Mouse (Mus musculus): ENCODE data around the gene Gpr135. TPM values are rescaled to one million over a fixed set of nuclear protein-coding genes. Genes with fewer than 3 reads are reported as not detected.
"Not testable (repeated sequence)": the region's sequence is repeated elsewhere in the genome, so short reads cannot be mapped to it uniquely, and the experiment has no call there.

The Gpr135 gene
- polyA plus RNA-seq, 1 experiment from 2014 or later: 0.68 TPM

DNA sequence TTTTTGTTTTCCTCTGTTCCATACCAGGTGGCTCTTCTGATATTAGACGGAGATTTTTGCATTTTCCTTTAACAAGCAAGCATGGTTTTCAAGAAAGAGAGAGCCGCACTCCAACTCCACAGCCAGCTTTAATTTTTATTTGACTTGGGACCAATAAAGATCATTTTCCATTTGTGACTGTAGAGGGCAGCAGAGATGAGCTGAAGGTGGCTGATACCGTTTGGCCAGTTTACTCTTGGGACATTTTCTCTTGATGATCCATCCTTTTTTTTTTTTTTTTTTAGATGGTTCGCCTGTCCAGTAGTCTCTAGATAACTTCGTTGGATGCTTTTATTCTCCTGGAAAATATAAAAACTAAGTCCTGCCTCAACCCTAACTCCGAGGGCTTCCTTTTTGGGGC, 17.6 kb downstream of the Gpr135 start:
- WGBS: 30% methylated on average over 6 of the region's 6 CpGs
- Histone ChIP-seq H3K27ac (ENCODE audit: low read depth) (no peak overlapping the region), H3K4me1 (ENCODE audit: insufficient read depth) (no peaks in the 10 kb centered on the region), H3K4me2 (no peak overlapping the region), H3K4me3 (ENCODE audit: low read depth, low read length) (no peak overlapping the region), H3K9ac (no peak overlapping the region), H3K27me3 (ENCODE audit: insufficient read depth, low read length) (no peaks in the 10 kb centered on the region), H3K36me3 (ENCODE audit: insufficient read depth) (no peaks in the 10 kb centered on the region), H3K9me3 (ENCODE audit: low read depth, low read length) (peaks cover 5% of the 10 kb centered on the region; the same call in 1 of the 2 replicates)
- TF ChIP-seq CTCF (IDR thresholded peaks at IDR 0.05; ENCODE audit: low read depth): peak; percentile 61
- no peak for ATAC-seq (ENCODE audit: insufficient read depth)
- peak; percentile 78 for DNase-seq

DNA sequence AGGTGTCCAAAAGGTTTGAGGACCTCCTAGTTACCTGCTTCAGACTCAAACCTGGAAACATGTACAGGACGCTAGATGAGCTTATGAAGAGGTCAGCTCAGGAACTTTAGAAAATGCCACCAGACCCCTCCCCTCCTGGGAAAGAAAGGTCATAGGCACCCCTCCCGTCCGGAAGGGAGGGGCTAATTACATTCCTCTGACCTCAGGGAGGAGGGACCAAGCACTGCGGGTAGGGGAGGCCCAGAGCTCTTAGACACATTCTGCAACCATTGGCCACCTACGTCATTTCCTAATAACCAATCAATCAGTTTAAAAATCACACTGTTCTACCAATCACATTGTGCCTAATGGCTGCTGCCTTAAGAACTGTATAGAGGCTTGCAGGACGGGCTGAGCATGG, 18.4 kb downstream of the Gpr135 start:
- 68% methylated on average over 6 of the region's 6 CpGs for WGBS
- no peak overlapping the region for H3K4me2 ChIP-seq
- H3K27ac ChIP-seq (ENCODE audit: low read depth): no peak overlapping the region
- peaks cover 5% of the 10 kb centered on the region; the same call in 1 of the 2 replicates for H3K9me3 ChIP-seq (ENCODE audit: low read depth, low read length)
- no peaks in the 10 kb centered on the region for H3K27me3 ChIP-seq (ENCODE audit: insufficient read depth, low read length)
- no peak overlapping the region for H3K4me3 ChIP-seq (ENCODE audit: low read depth, low read length)
- H3K36me3 ChIP-seq (ENCODE audit: insufficient read depth): no peaks in the 10 kb centered on the region
- DNase-seq (no peak), ATAC-seq (ENCODE audit: insufficient read depth) (no peak)
- TF ChIP-seq CTCF (IDR thresholded peaks at IDR 0.05; ENCODE audit: low read depth): no peak
- H3K9ac ChIP-seq: no peak overlapping the region
- no peaks in the 10 kb centered on the region for H3K4me1 ChIP-seq (ENCODE audit: insufficient read depth)

DNA sequence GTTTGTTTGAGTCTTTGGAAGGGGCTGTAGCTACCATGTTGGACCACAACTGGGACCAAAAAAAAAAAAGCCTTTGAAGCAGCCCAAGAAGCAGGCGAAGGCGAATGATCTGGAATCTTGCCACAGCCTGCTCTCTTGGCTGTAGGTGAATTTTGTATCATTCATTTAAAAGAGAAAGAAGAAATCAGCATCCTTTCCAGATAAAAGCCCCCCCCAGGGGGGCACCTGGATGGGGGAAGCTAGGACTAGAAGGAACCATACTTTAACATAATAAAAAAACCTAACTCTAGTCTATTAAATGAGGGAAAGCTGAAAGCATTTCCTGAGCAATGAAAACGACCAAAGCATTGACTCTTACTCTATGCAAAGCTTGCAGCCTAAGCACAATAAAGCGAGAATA, 20.1 kb downstream of the Gpr135 start:
- DNase-seq (no peak), ATAC-seq (ENCODE audit: insufficient read depth) (no peak)
- no peak for TF ChIP-seq CTCF (IDR thresholded peaks at IDR 0.05; ENCODE audit: low read depth)
- no peaks in the 10 kb centered on the region for H3K36me3 ChIP-seq (ENCODE audit: insufficient read depth)
- H3K4me2 ChIP-seq: no peak overlapping the region
- 82% methylated on average over 4 of the region's 4 CpGs for WGBS
- H3K27ac ChIP-seq (ENCODE audit: low read depth): no peak overlapping the region
- no peaks in the 10 kb centered on the region for H3K4me1 ChIP-seq (ENCODE audit: insufficient read depth)
- no peak overlapping the region for H3K4me3 ChIP-seq (ENCODE audit: low read depth, low read length)
- H3K27me3 ChIP-seq (ENCODE audit: insufficient read depth, low read length): no peaks in the 10 kb centered on the region
- peaks cover 5% of the 10 kb centered on the region; the same call in 1 of the 2 replicates for H3K9me3 ChIP-seq (ENCODE audit: low read depth, low read length)
- H3K9ac ChIP-seq: no peak overlapping the region

DNA sequence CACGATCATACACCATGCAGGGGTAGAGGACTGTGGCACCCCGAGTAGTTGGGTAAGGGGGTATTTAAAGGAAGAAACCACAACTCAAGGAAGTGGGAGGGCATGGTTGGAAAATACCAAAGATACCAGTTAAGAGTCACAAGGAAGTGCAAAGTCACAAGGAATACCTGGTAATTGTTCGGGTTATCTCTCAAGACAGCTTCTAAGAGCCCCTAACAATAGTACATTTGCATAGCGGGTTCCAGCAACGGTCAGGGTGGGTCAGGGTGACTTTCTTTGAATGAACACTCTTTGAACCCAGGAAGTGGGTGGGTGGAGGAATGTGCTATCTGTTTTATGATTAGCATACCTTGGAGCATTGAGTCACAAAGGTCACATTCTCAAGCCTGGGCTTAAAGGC, 20.8 kb downstream of the Gpr135 start:
- not testable (repeated sequence) for H3K4me1 ChIP-seq (ENCODE audit: insufficient read depth); H3K4me3 ChIP-seq (ENCODE audit: low read depth, low read length); H3K9me3 ChIP-seq (ENCODE audit: low read depth, low read length); H3K9ac ChIP-seq; ATAC-seq (ENCODE audit: insufficient read depth); H3K4me2 ChIP-seq; H3K27ac ChIP-seq (ENCODE audit: low read depth); H3K27me3 ChIP-seq (ENCODE audit: insufficient read depth, low read length); H3K36me3 ChIP-seq (ENCODE audit: insufficient read depth); DNase-seq
- WGBS: 86% methylated on average over 5 of the region's 5 CpGs

DNA sequence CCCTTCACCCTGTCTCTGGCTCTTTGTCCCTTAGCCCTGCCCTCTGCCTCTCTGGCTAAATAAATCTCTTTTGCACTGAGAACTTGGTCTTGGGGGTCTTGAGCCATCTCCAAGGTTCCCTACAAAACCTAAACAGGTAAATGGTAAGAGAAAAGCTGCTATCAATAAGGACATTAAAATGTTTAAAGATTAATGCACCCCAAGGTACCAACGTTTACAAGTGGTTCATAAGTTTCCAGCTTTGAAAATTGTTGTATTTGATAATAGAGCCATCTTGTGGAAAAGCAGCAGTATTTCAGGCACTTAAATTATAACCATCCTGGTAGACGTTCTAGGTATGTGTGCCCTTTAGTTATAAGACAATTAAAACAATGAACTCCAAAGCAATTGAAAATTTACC, 23.4 kb downstream of the Gpr135 start:
- no peaks in the 10 kb centered on the region for H3K27me3 ChIP-seq (ENCODE audit: insufficient read depth, low read length)
- H3K36me3 ChIP-seq (ENCODE audit: insufficient read depth): no peaks in the 10 kb centered on the region
- 3% methylated on average over 2 of the region's 2 CpGs for WGBS
- no peak overlapping the region for H3K4me3 ChIP-seq (ENCODE audit: low read depth, low read length)
- no peak overlapping the region for H3K4me2 ChIP-seq
- no peak for ATAC-seq (ENCODE audit: insufficient read depth)
- TF ChIP-seq CTCF (IDR thresholded peaks at IDR 0.05; ENCODE audit: low read depth): peak; percentile 71
- DNase-seq: peak; percentile 67
- H3K9me3 ChIP-seq (ENCODE audit: low read depth, low read length): peaks cover 5% of the 10 kb centered on the region; the same call in 1 of the 2 replicates
- H3K9ac ChIP-seq: no peak overlapping the region
- H3K4me1 ChIP-seq (ENCODE audit: insufficient read depth): no peaks in the 10 kb centered on the region
- no peak overlapping the region for H3K27ac ChIP-seq (ENCODE audit: low read depth)

DNA sequence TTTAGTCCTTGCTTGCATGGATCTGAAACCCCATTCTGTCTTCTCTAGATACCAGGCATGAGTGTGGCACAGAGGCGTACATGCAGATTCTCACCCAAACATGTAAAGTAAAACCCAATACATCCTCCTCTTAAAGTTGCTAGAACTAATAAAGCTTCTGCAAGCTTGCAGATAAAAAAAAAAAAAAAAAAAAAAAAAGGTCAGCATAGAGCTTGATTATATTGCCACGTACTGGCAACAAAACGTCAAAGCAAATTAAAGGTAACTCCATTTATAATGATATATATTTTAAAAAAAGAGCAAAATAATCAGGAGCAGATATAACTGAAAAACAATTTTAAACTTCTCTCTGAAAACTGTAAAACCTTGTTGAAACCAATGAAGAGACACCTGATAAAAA, 29.7 kb downstream of the Gpr135 start:
- no peak for ATAC-seq (ENCODE audit: insufficient read depth)

DNA sequence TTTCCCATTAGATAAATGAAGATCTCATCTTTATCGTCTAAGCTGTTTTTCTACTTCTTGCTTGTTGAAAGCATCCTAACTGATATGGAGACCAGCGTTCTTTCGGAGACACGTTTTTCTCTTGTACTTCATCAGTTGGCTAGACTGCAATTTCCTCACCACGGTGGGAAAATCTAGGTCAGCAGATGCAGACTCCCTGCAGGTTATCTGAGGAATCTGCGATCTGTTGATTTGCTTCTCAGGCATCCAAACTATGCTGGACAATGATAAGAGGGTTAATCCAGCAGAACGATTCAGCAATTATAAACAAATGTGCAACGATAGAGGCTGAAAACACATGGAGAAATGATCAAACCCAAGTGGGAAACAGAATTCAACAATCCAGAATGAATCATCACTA, 31.4 kb downstream of the Gpr135 start:
- no peak for ATAC-seq (ENCODE audit: insufficient read depth)
- Histone ChIP-seq H3K4me1 (ENCODE audit: insufficient read depth) (no peaks in the 10 kb centered on the region), H3K4me2 (no peak overlapping the region), H3K9ac (no peak overlapping the region), H3K36me3 (ENCODE audit: insufficient read depth) (no peaks in the 10 kb centered on the region), H3K4me3 (ENCODE audit: low read depth, low read length) (no peak overlapping the region), H3K27ac (ENCODE audit: low read depth) (no peak overlapping the region), H3K9me3 (ENCODE audit: low read depth, low read length) (0 out of 2 replicates have a peak, but pooled peaks cover 3% of the 10 kb centered on the region), H3K27me3 (ENCODE audit: insufficient read depth, low read length) (no peaks in the 10 kb centered on the region)
- 32% methylated on average over 8 of the region's 8 CpGs for WGBS
- TF ChIP-seq CTCF (IDR thresholded peaks at IDR 0.05; ENCODE audit: low read depth): no peak
- no peak for DNase-seq

More for the DNA sequence above, 29.7 kb downstream of the Gpr135 start:
- no peak overlapping the region for H3K4me2 ChIP-seq
- 90% methylated on average over 3 of the region's 3 CpGs for WGBS
- 0 out of 2 replicates have a peak, but pooled peaks cover 3% of the 10 kb centered on the region for H3K9me3 ChIP-seq (ENCODE audit: low read depth, low read length)
- no peak for DNase-seq
- H3K4me1 ChIP-seq (ENCODE audit: insufficient read depth): no peaks in the 10 kb centered on the region
- no peak overlapping the region for H3K4me3 ChIP-seq (ENCODE audit: low read depth, low read length)
- H3K27me3 ChIP-seq (ENCODE audit: insufficient read depth, low read length): no peaks in the 10 kb centered on the region
- H3K9ac ChIP-seq: no peak overlapping the region
- no peak for TF ChIP-seq CTCF (IDR thresholded peaks at IDR 0.05; ENCODE audit: low read depth)
- no peaks in the 10 kb centered on the region for H3K36me3 ChIP-seq (ENCODE audit: insufficient read depth)
- no peak overlapping the region for H3K27ac ChIP-seq (ENCODE audit: low read depth)

DNA sequence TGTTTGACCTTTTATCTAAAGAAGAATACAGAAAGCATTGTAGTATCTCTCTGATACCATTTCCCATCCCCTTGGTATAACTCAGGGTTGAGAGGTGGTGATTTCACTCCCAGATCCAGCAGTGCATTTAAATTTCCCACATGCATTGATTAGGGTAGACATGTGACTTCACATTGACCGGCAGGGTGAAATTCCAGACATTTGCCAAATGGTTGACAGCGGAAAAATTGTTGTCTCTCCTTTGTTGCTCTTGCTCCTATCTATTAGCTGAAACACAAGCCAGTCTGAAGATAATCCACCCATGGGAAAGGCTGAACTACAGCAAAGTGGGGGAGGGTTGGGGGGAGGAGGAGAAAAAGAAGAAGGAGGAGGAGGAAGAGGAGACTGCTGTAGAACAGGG, 32.1 kb downstream of the Gpr135 start:
- TF ChIP-seq CTCF (IDR thresholded peaks at IDR 0.05; ENCODE audit: low read depth): no peak
- no peak overlapping the region for H3K27ac ChIP-seq (ENCODE audit: low read depth)
- H3K36me3 ChIP-seq (ENCODE audit: insufficient read depth): no peaks in the 10 kb centered on the region
- ATAC-seq (ENCODE audit: insufficient read depth): no peak
- no peak overlapping the region for H3K4me2 ChIP-seq
- no peaks in the 10 kb centered on the region for H3K4me1 ChIP-seq (ENCODE audit: insufficient read depth)
- no peak overlapping the region for H3K4me3 ChIP-seq (ENCODE audit: low read depth, low read length)
- H3K27me3 ChIP-seq (ENCODE audit: insufficient read depth, low read length): no peaks in the 10 kb centered on the region
- H3K9ac ChIP-seq: no peak overlapping the region
- H3K9me3 ChIP-seq (ENCODE audit: low read depth, low read length): 0 out of 2 replicates have a peak, but pooled peaks cover 3% of the 10 kb centered on the region
- no peak for DNase-seq
- 52% methylated on average over 2 of the region's 2 CpGs for WGBS

All from lung, embryonic 14.5 days (tissue).